11 mouse cellular contexts compared by ENCODE assay signal in genomic region chr13:97549384-97549783, GRCm38 (mm10).
A peak's percentile ranks its signal among the peaks of the same experiment; 100 is the strongest.
DNase-seq lines count a peak whose midpoint lies in the region; ATAC-seq and TF ChIP-seq lines count a peak whose summit lies in the region.
"Had no signal": no experiment of that assay in that cellular context is flagged by ENCODE, and none has a peak within 500 bp of the region (broad histone marks: within the 10 kb centered on the region; RNA-seq: fewer than 3 reads in every experiment).

No protein-coding gene starts in this region.

- H3K9ac ChIP-seq in heart, embryonic 16.5 days (ENCODE audit: low read length), result no peak overlapping the region
- no peak overlapping the region for H3K9ac ChIP-seq in lung, postnatal 0 days (replicated peaks; ENCODE audit: low read depth)
- no peak overlapping the region for H3K9ac ChIP-seq in hindbrain, embryonic 13.5 days
- no peak overlapping the region for H3K9ac ChIP-seq in stomach, embryonic 14.5 days (replicated peaks; ENCODE audit: low read depth, low read length)
- H3K9ac ChIP-seq: forebrain, embryonic 12.5 days; limb, embryonic 12.5 days had no signal

- no peaks in the 10 kb centered on the region for H3K36me3 ChIP-seq in heart, embryonic 16.5 days (ENCODE audit: control insufficient read depth, insufficient read depth)
- H3K36me3 ChIP-seq in lung, postnatal 0 days (ENCODE audit: insufficient read depth, low read length), result no peaks in the 10 kb centered on the region
- no peaks in the 10 kb centered on the region for H3K36me3 ChIP-seq in hindbrain, embryonic 13.5 days
- no peaks in the 10 kb centered on the region for H3K36me3 ChIP-seq in stomach, embryonic 14.5 days (ENCODE audit: control insufficient read depth, insufficient read depth, low read length)
- H3K36me3 ChIP-seq: forebrain, embryonic 12.5 days; limb, embryonic 12.5 days had no signal

- H3K27me3 ChIP-seq in heart, embryonic 16.5 days (ENCODE audit: control insufficient read depth, insufficient read depth, low read length), result no peaks in the 10 kb centered on the region
- no peaks in the 10 kb centered on the region for H3K27me3 ChIP-seq in lung, postnatal 0 days (replicated peaks; ENCODE audit: insufficient read depth, low read length)
- H3K27me3 ChIP-seq in hindbrain, embryonic 13.5 days, result no peaks in the 10 kb centered on the region
- H3K27me3 ChIP-seq in stomach, embryonic 14.5 days (ENCODE audit: control insufficient read depth, insufficient read depth, low read length), result no peaks in the 10 kb centered on the region
- H3K27me3 ChIP-seq: forebrain, embryonic 12.5 days; limb, embryonic 12.5 days had no signal

- H3K4me2 ChIP-seq in heart, embryonic 16.5 days (ENCODE audit: low read depth, low read length), result no peak overlapping the region
- no peak overlapping the region for H3K4me2 ChIP-seq in lung, postnatal 0 days (replicated peaks; ENCODE audit: low read depth, low read length)
- H3K4me2 ChIP-seq in hindbrain, embryonic 13.5 days, result no peak overlapping the region
- no peak overlapping the region for H3K4me2 ChIP-seq in stomach, embryonic 14.5 days (replicated peaks; ENCODE audit: low read depth, low read length)
- H3K4me2 ChIP-seq: forebrain, embryonic 12.5 days; limb, embryonic 12.5 days had no signal

- H3K4me3 ChIP-seq in heart, embryonic 16.5 days (ENCODE audit: low read length), result no peak overlapping the region
- H3K4me3 ChIP-seq in lung, postnatal 0 days (ENCODE audit: low read depth, low read length), result no peak overlapping the region
- no peak overlapping the region for H3K4me3 ChIP-seq in hindbrain, embryonic 13.5 days
- no peak overlapping the region for H3K4me3 ChIP-seq in stomach, embryonic 14.5 days (ENCODE audit: low read depth, low read length)
- H3K4me3 ChIP-seq: forebrain, embryonic 12.5 days; limb, embryonic 12.5 days had no signal

- H3K9me3 ChIP-seq in heart, embryonic 16.5 days (replicated peaks; ENCODE audit: control insufficient read depth, low read length), result peaks cover 4% of the 10 kb centered on the region; the same call in 1 of the 2 replicates
- H3K9me3 ChIP-seq in lung, postnatal 0 days (ENCODE audit: low read length), result no peaks in the 10 kb centered on the region
- H3K9me3 ChIP-seq in hindbrain, embryonic 13.5 days, result peaks cover 5% of the 10 kb centered on the region
- no peaks in the 10 kb centered on the region for H3K9me3 ChIP-seq in stomach, embryonic 14.5 days (ENCODE audit: control insufficient read depth, low read depth, low read length)

- DNase-seq in heart, postnatal 14 days, result no peak
- no peak for DNase-seq in lung, postnatal 0 days (ENCODE audit: low spot score)
- no peak for DNase-seq in lung, postnatal 14 days
- DNase-seq in embryo, embryonic 10 days (ENCODE audit: low spot score), result no peak
- DNase-seq: kidney, adult 8-10 months; thymus, postnatal 36 days had no signal

- ATAC-seq in heart, embryonic 16.5 days (replicated peaks; ENCODE audit: extremely low read depth, insufficient read depth, low FRiP score), result no peak
- no peak for ATAC-seq in lung, postnatal 0 days
- ATAC-seq in hindbrain, embryonic 13.5 days (ENCODE audit: low FRiP score), result no peak
- no peak for ATAC-seq in stomach, embryonic 14.5 days (ENCODE audit: insufficient number of reproducible peaks, insufficient read depth, low FRiP score, low read depth)

- H3K4me1 ChIP-seq in heart, embryonic 16.5 days (ENCODE audit: control insufficient read depth, insufficient read depth, low read length), result peaks cover 22% of the 10 kb centered on the region
- H3K4me1 ChIP-seq in lung, postnatal 0 days (ENCODE audit: insufficient read depth, low read depth, low read length), result peaks cover 13% of the 10 kb centered on the region; the same call in 1 of the 2 replicates
- peaks cover 22% of the 10 kb centered on the region for H3K4me1 ChIP-seq in hindbrain, embryonic 13.5 days (replicated peaks)
- peaks cover 21% of the 10 kb centered on the region for H3K4me1 ChIP-seq in stomach, embryonic 14.5 days (ENCODE audit: control insufficient read depth, insufficient read depth, low read length)

- TF ChIP-seq CTCF in lung, postnatal 0 days (IDR thresholded peaks at IDR 0.05), result no peak

- intact Hi-C loops in heart, postnatal 14 days (cut with DNase I), result no loop called here

- 90% methylated on average over 6 of the region's 6 CpGs for WGBS in heart, embryonic 16.5 days
- WGBS in lung, postnatal 0 days, result 75% methylated on average over 6 of the region's 6 CpGs
- 92% methylated on average over 6 of the region's 6 CpGs for WGBS in hindbrain, embryonic 13.5 days
- WGBS in stomach, embryonic 14.5 days, result 89% methylated on average over 6 of the region's 6 CpGs

- no peak for TF ChIP-seq EP300 in lung, postnatal 0 days (IDR thresholded peaks at IDR 0.05)

- peak overlapping the region; percentile 68 for H3K27ac ChIP-seq in heart, embryonic 16.5 days (ENCODE audit: low read length)
- H3K27ac ChIP-seq in lung, postnatal 0 days (ENCODE audit: low read length), result peak overlapping the region; percentile 79
- peak overlapping the region; percentile 58 for H3K27ac ChIP-seq in hindbrain, embryonic 13.5 days
- peak overlapping the region; percentile 86; the same call in 1 of the 2 replicates for H3K27ac ChIP-seq in stomach, embryonic 14.5 days (ENCODE audit: low read length)
- H3K27ac ChIP-seq: forebrain, embryonic 12.5 days had no signal
